Mouse (Mus musculus): ENCODE measurements at regions not wholly inside any gene's neighbourhood (a gene's known extent, or its start where the extent isn't known, plus 50 kb on each side); places are given as distances from the start of the nearest gene placed in this dataset.
"Not testable (repeated sequence)": the region's sequence is repeated elsewhere in the genome, so short reads cannot be mapped to it uniquely, and the experiment has no call there.

DNA sequence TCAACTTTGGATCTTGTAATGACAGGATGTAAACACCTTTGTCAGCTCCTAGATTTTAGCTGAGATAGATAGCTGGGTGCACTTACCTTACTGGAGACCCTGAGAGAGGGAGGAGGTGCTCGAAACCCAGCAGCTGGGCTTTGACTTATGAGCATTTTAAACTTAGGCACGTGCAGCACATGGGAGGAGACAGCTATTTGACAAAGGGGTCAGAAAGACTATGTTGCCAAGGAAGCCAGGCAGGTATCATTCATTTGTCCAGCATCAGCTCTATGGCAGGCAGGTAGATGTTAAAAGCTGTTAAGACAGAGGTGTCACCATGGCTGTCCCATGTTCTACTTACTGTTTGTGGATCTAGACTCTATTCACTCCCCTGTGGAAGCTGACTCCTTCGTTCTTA lies 120.0 kb upstream of the Tet2 start:
- DNase-seq, result no peak

DNA sequence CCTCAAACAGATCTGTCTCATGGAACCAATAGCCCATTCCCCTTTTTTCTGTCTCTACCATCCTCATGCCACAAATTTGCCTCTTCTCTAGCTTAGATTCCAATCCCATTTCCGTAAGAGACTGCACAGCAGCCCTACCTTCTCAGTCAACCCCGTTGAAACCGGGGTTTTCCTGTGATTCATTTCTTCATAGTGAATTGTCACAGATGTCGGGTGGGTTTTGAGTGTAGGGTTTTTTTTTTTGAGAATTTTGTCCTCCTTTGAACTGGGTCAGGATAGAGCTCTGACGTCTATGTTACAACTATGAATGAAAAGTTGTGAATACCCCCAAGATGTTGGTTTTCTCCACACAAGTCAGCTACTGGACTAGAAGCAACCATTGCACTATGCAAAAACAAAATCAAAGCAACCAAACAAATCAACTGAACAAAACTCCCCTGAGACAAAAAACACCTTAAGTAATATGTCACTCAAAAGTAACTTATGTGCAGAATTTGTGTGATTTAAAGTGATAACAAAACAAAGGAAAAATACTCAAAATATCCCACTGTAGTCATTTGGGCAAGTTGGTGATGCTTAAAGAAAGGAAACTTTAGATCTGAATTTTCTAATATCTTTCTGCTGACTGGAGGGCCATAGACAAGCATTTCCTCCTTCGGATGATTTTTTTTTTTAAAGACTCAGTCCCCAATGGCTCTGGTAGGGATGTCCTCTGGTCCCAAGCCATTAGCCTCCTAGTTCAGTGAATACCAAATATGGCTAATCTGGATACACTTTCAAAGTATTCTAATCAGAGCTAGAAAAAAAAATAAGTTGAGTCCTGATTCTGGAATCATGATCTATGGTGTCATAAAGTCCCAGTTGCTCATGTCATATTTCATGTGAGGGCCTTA lies 120.7 kb upstream of the Tet2 start:
- DNase-seq, result no peak

DNA sequence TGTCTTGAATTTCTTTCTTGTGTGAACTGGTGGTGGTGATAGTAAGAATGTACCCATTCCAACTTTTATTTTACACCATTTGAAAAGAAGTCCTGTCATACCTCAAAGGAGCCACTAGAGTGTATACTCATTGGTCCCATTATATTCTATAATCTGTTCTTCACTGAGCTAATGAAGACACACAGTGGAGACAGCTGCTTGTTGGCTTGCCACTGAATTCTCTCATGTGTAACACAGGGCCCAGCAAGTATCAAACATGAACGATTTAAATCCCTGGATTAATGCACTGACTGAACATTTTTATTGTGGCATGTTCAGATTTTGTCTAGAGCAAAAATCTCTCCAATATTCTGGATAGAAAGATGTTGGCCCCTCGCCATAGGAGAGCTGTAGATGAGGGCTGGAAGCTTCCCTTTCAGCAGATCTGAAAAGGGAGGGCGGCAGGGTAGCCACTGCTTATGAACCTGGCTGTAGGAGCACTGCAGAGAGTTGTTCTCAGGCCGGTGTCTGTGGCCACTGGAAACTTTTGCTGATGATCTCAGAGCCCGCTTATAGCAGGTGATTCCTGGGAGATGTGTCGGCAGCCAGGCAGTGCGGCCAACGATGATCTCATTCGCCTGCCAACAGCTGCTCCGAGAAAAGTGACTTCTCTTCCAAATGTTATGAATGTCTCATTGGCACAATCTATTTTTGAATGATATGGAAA lies 128.0 kb upstream of the Tet2 start:
- peak; percentile 51 for DNase-seq

DNA sequence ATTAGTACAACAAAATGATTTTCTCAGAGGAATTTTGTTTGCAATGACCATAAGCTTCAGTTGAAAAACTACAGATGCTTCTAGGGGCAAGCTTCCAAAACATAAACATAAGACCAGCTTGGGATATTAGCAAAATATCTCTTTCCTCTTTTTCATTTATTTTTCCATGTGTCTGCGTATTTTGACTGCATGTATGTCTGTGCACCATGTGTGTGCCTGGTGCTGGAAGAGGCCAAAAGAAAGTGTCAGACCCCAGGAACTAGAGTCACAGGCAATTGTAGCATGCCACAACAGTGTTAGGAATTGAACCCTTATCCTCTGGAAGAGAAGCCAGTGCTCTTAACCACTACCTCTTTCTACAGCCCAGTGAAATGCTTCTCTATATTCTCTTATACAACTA lies 133.0 kb upstream of the Tet2 start:
- DNase-seq, result no peak

DNA sequence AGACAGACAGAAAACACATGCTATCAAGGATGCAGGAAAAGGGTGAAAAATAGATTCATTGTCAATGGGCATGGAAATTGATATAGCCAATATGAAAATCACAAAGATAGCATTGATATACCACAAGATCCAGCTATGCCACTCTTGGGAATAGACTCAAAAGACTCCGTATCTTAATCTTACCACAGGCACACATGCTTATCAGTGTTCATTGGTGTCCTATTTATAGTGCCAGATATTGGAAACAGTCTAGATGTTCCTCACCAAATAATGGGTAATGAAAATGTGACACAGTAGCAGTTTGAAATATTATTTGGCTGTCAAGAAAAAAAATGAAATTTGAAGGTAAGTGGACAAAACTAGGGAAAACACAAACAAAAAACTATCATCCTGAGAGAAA lies 135.0 kb upstream of the Tet2 start:
- DNase-seq, result no peak

DNA sequence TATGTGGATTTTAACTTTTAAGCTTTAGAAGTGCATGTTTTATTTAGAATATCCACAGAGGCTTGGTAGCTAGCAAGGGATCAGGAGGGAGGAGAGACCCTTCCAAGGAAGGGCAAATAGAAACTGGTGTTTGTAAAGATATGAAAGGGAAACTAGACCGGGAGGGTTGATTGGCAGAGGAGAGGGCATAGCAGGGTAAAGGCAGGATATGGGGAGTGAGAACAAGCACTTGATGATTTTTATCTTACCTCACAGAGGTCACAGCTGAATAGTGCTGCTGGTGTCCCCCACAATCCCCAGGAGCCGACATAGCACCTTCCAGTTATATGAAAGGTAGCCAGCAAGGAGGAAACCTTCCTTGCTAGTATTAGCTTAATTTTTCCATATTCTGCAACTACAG lies 135.4 kb upstream of the Tet2 start:
- no peak for DNase-seq

DNA sequence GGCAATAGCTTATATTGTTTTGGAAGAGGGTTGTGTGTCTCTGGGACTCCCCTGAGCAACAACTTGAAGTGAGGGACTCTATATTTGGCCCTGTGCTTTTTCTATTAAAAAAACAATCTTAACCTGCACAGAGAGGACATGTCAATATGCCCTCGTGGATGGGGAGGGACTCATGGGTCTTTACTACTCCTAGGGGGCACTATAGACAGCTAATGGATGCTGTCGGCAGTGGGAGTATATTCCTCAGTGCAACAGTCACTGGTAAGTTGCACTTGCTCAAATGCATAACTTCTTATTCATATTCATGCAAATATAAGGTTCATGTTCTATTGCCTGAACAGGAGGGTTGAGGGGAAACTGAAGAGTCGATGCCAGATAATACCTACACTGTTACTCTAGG lies 135.9 kb upstream of the Tet2 start:
- DNase-seq, result no peak

DNA sequence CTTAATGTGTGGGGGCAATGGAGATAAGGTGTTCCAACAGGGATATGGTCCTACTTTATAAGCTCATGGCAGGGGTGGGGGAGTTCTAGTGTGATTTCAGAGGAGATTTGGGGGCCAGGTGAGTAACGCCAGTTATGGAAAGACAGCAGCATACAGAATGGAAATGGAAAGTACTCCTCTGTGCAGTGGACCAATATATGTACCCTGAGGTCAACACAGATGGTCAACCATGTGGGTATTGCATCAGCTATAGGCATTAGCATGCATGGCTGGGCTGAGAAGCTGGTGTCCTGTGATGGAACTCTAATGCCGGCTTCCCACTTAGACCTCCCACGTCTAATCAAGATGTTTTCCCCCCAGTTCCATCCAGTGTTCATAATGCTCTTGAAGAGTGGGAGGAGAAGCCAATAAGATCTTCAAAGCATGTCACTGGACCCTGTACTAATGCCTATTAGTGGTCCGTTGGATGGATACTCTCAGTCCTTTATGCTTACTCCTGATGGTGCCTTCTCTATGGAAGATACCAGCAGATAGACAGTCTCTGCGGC lies 139.3 kb upstream of the Tet2 start:
- DNase-seq, result no peak

DNA sequence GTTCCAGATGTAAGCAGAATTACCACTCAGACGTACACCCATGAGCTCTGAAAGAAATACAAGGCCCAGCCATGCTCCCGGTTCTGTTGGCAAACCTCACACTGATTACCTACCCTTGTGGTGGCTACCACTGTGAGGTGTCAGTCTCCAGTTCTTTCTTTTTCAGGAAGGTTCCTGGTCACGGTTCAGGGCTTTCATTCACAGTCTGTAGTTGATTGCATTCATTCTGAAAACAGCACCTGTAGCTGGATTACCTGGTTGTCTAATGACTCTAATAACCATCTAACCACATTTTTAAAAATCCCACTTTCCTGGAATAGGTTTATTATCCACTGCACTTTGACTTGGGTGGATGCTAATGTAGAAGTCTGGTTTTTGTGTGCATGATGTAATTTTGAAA lies 139.8 kb upstream of the Tet2 start:
- DNase-seq, result no peak

DNA sequence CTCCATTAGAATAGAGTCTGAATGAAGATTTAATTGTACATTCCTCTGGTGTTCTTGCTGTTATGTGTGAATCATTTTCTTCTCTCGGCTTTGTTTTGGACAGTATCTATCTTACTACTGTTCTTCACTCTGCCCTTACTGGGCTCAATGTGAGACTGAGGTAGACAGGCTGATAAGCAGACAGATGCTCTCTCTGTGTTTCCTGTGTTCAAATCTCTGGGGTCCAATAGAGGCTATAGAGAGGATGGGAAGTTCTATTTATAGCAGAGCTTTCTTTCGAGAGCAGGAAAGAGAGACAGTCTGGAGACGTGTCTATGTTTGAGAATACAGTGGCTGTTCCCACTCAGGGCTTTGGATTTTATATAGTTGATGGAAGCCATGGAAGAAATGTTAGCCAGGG lies 140.5 kb upstream of the Tet2 start:
- no peak for DNase-seq

DNA sequence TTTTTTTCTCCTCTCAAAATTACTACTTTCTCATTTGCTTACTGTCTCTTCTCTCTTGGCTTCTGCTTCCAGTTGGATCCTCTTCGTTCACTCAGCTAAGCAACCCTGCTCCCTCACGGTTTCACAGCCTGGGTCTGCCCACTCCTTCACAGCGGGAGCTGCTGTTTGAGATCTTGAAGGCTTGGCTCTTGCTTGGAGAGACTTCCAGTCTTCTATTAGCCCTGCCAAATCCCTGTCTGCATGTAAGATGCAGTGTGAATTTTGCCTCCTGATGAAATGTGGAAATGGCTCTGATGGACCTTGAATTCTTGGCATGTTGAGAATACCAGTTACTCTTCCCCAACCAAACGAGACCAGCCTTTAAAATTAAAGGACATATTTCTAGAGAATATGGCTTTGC lies 149.1 kb upstream of the Tet2 start:
- DNase-seq, result no peak

DNA sequence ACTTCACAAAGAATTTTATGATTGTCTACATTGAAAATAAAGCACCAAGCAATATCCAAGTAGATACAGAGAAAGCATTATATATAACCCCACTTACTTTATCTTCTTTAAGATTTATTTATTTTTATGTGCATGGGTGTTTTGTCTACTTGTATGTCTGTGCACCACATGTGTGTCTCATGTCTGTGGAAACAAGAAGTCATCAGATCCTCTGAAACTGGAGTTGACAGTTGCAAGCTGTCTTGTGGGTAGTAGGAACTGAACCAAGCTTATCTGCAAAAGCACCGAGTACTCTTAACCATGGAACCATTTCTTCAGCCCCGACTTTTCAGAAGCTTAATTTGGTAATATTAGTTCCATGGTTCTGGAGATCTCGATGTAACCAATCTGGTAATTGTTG lies 151.2 kb upstream of the Tet2 start:
- DNase-seq, result no peak

DNA sequence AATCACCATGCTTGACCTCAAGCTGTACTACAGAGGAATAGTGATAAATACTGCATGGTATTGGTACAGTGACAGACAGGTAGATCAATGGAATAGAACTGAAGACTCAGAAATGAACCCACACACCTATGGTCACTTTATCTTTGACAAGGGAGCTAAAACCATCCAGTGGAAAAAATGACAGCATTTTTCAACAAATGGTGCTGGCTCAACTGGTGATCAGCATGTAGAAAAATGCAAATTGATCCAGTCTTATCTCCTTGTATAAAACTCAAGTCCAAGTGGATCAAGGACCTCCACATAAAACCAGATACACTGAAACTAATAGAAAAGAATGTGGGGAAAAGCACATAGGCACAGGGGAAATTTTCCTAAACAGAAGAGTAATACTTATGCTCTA lies 159.9 kb upstream of the Tet2 start:
- DNase-seq, result not testable (repeated sequence)

DNA sequence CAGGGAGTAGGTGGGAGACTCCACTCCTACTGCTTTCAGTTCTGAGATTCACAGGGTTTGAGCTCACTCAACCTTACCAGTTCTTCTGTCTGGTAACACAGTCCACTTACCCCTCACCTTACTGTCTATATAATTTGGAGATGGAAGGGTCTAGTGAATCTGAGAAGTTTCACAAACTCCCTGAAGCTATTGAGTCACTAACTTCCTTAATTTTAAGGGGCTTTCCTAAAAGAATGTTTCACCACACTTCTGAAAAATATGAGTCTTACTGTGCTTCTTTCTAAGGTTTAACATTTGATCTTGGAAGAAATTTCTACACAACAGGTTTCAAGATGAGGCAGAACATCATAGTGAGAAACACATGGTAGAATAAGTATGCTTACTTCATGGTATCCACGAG lies 166.6 kb upstream of the Tet2 start:
- no peak for DNase-seq

DNA sequence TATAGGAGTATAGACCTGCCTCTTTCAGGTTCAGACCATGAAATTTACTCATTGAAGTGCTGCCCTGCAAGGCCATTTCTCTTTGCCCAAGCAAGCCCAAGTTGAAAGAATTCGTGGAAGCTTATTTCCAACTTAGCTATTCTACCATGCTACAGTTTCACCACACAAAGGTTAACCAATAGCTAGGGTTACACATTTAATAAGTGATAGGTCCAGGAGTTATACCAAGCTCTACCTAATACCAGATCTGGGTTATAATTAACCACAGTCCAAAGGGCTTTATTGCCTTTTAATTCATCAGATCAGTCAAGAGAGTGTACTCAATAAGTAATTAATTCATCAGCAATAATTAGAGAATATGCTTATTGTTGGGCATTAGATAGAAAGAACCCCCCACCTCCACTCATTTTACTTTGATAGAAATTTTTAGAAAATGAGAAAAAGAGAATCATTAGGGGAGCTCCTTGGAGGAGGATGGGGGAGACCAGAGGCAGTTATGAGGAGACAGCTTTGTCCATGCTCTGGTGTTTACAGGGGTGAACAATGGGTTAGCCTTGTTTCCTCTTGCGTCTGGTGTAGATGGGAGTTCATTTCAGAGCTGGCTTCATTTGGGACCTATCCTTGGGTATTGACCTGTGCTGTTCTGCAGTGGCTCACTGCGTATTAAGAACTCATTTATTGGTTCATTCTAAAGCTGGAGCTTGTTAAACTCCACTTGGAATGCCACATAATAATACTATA lies 177.8 kb upstream of the Tet2 start:
- no peak for DNase-seq

DNA sequence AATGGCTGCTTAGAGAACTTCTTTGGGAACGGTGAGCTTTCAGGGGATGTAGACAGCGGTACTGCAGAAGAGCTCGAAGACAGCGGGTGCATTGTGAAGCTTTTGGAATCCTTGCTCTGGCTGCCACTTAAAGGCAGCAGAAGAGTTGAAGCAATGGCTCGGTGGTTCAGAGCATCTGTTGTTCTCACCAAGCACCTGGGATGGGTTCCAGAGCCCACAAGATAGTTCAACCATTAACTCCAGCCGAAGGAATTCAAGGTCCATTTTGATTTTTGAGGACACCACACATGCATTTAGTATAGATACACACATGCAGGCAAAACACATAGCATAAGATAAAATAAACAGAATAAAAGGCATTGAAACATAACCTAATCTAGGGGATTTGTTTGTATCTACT lies 181.9 kb upstream of the Tet2 start:
- DNase-seq, result no peak

DNA sequence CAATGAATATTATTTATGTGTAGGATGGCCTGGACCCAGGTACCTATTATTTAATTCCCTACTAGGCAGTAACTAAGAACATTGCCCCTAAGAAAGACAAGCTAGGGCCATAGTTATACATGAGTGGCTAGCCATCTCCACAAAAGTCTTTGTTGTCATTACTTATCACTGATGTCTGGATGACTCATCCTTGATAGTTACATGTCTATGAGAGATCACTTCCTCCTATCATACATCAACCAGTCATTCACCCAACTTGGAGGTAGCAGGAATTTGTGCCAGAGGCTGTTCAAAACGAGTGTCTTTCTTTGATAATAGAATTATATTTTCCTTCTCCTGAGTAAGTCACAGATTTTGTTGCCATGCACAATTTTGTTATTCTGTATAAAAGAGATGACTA lies 190.7 kb upstream of the Tet2 start:
- DNase-seq, result no peak

DNA sequence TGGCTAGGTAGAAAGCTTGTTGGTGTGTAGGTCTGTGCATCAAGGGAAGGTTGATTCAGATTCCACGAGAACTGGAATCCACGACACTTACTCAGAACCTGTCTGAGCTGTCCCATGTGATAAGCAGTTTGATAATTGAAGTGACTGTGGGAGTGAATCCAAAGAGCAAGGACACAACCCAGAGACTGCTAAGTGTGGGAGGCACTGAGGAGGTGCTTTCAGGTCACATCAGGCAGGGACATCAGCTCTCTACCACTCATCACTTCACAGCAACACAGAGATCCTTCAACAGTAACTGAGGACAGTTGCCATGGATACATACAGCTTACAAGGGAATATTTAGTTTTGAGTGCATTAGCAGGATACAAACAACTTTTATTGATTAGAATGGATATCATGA lies 194.0 kb upstream of the Tet2 start:
- no peak for DNase-seq

DNA sequence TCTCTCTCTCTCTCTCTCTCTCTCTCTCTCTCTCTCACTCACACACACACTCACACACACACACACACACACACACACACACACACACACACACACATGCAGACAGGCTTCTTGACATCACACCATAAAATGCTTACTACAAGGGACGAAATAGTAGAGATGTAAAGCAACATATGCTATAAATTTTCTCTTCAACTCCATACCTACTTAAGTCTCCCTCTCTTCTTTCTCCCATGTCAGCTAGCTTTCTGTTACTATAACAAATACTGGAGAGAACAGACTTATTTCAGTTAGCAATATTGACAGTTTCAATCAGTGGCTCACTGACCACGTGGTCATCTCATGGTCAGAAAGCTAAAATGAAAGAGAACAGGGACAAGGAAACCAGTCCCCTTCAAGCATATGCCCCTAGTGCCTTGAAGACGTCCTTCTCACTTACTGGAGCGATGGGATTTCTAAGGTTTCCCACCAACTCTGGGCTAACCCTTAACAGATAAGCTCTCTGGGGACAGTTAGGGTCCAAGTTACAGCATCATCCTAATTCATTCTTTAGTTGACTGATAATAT lies 199.7 kb upstream of the Tet2 start:
- no peak for DNase-seq

DNA sequence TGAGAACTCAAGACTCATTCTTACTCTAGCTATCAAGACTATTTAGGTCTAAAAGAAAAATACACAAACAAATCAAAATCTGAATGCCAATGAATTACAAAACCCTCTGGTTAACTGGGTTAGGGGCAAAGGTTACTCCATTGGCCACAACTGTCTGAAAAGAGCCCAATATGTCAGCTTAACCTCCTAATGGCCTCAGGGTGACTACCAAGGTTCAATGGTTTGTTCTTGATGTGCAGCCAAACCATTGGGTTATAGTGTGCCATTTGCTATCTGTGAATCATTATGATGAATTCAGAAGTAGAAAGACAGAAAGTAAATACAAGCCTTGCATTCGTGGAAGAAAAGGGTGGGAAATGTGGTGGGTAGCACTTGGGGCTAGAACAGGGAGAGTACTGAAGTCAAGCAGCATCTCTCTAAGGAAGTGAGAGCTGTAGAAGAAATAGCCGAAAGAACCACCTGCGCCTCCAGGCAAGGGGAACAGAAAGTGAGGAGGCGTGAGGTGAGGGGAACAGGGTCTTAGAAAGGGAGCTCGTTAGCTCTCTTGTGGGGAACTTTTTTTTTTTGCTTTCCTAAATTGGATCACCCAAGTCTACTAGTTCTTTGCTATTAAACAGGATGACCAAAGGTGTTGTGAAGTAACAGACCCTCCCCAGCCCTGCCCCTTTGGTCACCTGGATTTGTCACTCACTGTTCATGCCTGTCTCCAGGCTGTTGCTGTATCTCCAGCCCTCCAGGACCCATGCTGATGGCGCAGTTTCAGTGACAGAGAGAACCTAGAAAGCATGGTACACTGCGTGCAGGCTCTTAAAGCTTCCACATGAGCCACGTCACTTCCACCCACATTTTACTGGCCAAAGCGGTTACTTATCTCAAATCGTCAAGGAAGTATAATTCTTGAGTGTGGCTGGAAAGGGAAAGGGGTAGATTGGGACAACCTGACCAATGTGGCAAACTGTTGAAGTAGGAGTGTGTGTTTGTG lies 204.1 kb upstream of the Tet2 start:
- no peak for DNase-seq

DNA sequence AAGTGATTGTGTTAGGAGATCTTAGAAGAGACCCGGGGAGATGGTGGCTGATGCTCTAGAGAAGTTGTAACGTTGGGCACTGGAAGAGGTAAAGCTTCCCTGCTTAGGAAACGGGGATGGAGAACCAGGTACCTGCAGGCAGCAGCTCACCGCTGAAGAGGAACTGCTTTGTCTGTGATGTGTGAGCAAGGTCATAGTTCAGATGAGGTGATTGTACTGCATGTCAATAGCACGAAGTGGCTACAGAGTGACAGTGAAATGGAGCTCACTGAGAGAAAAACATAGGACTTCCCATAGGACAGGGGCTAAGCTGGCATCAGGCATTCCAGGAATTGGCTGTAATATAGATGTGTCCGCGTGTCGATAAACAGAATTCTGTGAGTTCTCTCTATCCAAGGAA lies 205.1 kb upstream of the Tet2 start:
- no peak for DNase-seq
